Mouse (Mus musculus): Measurements from ENCODE around the gene Skap2.

- peak; percentile 14; the same call in 1 of the 2 replicates for TF ChIP-seq CTCF (IDR thresholded peaks at IDR 0.05; ENCODE audit: low read depth, low read length)
- no peak for TF ChIP-seq POLR2A (IDR thresholded peaks at IDR 0.05; ENCODE audit: borderline replicate concordance, low read depth, low read length)
Measured at GRCm38 (mm10) chr6:51838177-51838576, 174.2 kb downstream of the Skap2 start.

All from bone marrow macrophage, adult 2 months (primary cell).